Mouse (Mus musculus): ENCODE measurements at regions not wholly inside any gene's neighbourhood (a gene's known extent, or its start where the extent isn't known, plus 50 kb on each side); places are given as distances from the start of the nearest gene placed in this dataset.

DNA sequence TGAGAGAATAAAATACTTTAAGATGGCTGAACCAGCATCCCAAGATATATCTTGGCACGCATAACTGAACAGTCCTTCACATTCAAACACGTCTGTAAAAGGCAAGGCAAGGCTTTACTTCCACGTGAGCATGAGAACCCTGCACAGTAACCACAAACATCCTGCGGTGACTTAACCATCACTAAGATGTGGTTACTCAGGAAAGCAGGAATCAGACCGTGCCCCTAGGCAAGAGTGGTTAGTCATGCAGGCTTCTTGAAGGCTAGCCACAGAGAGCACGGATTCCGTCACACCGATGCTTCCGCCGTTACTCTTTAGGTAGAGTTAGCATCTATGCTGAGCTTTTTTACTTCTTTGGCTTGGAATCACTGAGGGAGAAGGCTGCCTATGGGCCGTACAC lies 266.8 kb downstream of the Barhl2 start:
- WGBS (ENCODE audit: missing documents): 12% methylated on average over 11 of the region's 11 CpGs
- H3K27ac ChIP-seq: no peak overlapping the region
- no peaks in the 10 kb centered on the region for H3K36me3 ChIP-seq (ENCODE audit: inconsistent target)
- no peak overlapping the region for H3K4me3 ChIP-seq (ENCODE audit: inconsistent target)
- H3K79me2 ChIP-seq (ENCODE audit: inconsistent target): no peaks in the 10 kb centered on the region

DNA sequence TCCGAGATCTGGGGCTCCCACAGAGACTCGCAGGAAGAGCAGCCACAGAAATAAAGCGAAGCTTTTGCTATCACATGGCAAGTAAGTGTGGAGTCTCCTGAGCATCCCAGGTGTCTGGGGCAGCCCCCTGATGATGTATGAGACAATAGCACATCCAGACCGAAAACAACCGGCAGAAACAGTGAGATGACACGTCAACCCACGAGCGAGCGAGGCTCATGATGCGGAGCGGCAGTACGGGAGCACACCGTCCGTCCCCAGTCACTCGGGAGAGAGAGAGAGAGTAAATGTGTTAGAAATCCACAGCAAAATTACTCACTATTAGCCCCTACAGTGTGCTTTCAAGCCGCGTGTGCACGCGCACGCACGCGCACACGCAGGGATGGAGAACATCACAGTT lies 276.2 kb downstream of the Barhl2 start:
- WGBS (ENCODE audit: missing documents): 94% methylated on average over 23 of the region's 23 CpGs
- H3K27ac ChIP-seq: no peak overlapping the region
- no peaks in the 10 kb centered on the region for H3K79me2 ChIP-seq (ENCODE audit: inconsistent target)
- H3K4me3 ChIP-seq (ENCODE audit: inconsistent target): no peak overlapping the region
- no peaks in the 10 kb centered on the region for H3K36me3 ChIP-seq (ENCODE audit: inconsistent target)

DNA sequence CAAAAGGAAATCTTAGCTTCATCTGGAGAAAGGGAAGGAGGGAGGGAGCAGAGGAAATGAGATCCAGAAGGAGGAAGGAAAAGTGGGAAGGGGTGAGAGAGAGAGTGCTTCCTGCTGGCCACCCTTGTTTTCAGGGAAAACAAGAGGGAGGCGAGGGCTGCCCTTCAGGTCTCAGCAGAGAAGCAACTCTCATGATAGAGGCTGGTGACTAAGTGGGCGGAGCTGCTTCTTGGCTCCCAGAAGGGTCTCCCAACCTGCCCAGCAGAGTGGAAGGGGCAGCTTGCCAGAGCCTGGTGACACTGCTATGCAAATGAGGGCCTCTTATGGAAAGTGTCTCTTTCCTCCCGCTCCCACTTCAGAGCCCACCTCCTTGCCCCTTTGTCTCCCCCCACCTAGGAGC lies 285.8 kb downstream of the Barhl2 start:
- H3K36me3 ChIP-seq (ENCODE audit: inconsistent target): no peaks in the 10 kb centered on the region
- H3K79me2 ChIP-seq (ENCODE audit: inconsistent target): no peaks in the 10 kb centered on the region
- WGBS (ENCODE audit: missing documents): 48% methylated on average over 3 of the region's 3 CpGs
- H3K27ac ChIP-seq: no peak overlapping the region
- no peak overlapping the region for H3K4me3 ChIP-seq (ENCODE audit: inconsistent target)

DNA sequence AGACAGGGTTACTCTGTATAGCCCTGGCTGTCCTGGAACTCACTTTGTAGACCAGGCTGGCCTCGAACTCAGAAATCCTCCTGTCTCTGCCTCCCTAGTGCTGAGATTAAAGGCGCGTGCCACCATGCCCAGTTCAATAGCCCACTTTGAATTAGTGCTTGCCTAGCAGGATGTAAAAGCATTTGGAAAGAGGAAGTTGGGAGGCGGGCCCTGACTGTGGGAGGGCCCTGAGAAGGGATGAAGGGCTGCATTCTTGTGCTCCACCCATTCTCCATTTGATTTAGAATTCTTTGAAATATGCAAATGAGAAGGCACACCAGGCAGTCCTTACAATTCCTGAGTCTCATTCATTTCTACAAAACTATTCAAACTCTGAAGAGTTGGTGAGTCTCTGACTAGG lies 287.6 kb downstream of the Barhl2 start:
- H3K4me3 ChIP-seq (ENCODE audit: inconsistent target): no peak overlapping the region
- WGBS (ENCODE audit: missing documents): 83% methylated on average over 4 of the region's 4 CpGs
- H3K36me3 ChIP-seq (ENCODE audit: inconsistent target): no peaks in the 10 kb centered on the region
- H3K27ac ChIP-seq: no peak overlapping the region
- H3K79me2 ChIP-seq (ENCODE audit: inconsistent target): no peaks in the 10 kb centered on the region

DNA sequence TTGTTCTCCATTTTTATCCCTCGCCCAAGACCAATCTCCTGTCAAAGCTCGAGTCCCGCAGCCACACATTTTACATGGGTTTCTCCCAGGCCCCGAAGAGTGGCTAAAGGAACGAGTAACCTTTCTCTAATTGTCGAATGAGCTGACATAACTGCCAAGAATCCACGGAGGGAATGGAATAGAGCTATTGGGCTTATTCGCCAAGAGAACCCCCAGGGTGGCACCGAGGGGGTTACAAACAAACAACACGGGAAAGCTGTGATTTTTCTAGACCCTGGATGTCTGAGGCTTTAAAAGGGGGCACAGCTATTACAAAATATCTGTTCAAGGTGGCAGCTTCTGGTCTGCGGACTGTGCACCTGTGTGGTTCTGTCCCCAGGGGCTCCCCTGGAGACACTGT lies 290.4 kb downstream of the Barhl2 start:
- Histone ChIP-seq H3K36me3 (ENCODE audit: inconsistent target) (no peaks in the 10 kb centered on the region), H3K79me2 (ENCODE audit: inconsistent target) (no peaks in the 10 kb centered on the region), H3K4me3 (ENCODE audit: inconsistent target) (no peak overlapping the region), H3K27ac (no peak overlapping the region)
- 84% methylated on average over 11 of the region's 11 CpGs for WGBS (ENCODE audit: missing documents)

DNA sequence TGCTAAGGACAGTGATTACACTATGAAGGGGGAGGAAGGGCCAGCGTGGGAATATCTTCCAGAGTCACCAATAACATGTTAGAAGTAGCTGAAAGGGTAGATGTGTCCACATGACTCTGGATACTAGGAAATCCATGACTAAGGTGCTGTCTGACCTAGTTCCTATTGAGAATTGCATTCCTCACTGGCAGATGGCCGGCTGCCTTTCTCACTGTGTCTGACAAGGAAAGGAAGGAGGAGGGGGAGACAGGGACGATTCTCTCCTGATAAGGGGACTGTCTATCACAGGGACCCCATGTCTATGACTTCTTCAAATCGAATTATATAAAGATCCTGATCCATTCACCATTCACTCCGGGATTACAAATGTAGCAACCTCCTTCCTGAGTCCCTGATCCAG lies 289.9 kb downstream of the Zfp326 start:
- no peaks in the 10 kb centered on the region for H3K36me3 ChIP-seq (ENCODE audit: inconsistent target)
- H3K27ac ChIP-seq: no peak overlapping the region
- 72% methylated on average over 5 of the region's 5 CpGs for WGBS (ENCODE audit: missing documents)
- H3K4me3 ChIP-seq (ENCODE audit: inconsistent target): no peak overlapping the region
- no peaks in the 10 kb centered on the region for H3K79me2 ChIP-seq (ENCODE audit: inconsistent target)

DNA sequence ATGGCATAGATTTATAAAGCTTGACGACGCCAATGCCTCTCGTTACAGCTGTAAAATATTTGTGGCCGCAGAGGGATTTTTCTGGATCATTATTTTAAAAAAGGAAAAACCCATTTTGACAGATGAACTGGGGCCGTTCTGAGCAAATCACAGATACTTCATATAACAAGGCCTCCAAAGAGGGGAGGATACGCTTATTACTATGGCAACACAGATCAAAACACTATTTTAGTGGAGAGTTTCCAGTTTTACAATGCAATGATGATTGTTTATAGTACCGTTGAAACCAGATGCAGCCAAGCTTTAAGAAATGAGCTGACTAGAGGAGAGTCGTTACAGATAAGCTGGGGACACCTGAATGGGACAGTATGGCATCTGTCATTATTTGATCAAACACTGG lies 287.8 kb downstream of the Zfp326 start:
- WGBS (ENCODE audit: missing documents): 88% methylated on average over 8 of the region's 8 CpGs
- no peaks in the 10 kb centered on the region for H3K36me3 ChIP-seq (ENCODE audit: inconsistent target)
- H3K27ac ChIP-seq: no peak overlapping the region
- H3K79me2 ChIP-seq (ENCODE audit: inconsistent target): no peaks in the 10 kb centered on the region
- no peak overlapping the region for H3K4me3 ChIP-seq (ENCODE audit: inconsistent target)

DNA sequence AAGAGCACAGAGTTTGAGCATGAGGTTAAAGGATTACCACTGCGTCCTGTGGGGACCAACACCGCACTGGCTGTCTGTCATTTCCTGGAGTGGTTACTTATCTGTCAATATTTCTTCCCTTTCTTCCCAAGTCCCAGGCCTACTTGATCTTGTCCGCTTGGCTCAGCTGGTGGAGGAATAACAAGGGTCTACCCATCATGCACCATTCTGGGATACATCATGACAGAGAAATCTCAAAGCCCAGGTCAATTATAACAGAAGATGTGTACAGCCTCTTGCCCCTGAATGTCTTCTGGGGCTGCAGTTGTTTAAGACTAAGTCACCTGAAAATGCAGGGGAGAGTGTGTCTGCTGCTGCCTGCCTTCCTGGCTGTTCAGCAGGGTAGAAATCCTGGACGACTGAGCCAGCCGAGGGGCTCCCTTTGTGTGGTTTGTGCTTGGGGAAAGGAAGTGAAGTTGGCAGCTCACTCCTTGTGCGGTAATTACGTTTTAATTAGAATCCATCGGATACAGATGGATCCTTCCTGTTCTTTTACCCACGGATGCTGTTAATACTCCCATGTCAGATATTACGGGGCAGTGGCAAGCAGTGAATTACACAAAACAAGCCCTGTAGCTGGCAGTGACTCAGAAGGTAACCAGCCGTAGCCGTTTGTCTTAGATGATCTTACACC lies 286.8 kb downstream of the Zfp326 start:
- Histone ChIP-seq H3K27ac (no peak overlapping the region), H3K4me3 (ENCODE audit: inconsistent target) (no peak overlapping the region), H3K79me2 (ENCODE audit: inconsistent target) (no peaks in the 10 kb centered on the region), H3K36me3 (ENCODE audit: inconsistent target) (no peaks in the 10 kb centered on the region)
- 29% methylated on average over 12 of the region's 12 CpGs for WGBS (ENCODE audit: missing documents)

DNA sequence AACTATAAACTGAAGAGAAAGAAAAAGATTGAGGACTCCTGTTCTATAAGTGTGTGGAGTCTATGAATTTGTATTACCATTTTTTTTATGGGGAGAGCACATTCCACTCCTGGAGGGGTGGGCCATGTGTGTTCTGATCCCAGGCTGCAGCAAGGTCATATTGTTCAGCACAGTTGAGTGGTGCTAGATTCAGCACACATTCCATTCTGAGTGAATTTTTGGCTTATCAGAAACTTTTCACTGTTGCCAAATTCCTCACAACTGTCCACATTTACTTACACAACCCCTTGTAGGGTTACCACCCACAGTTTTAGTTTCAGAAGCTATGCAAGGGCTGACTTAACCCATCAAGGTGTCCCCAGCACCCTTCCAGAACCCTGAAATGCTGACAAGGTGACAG lies 262.7 kb downstream of the Zfp326 start:
- Histone ChIP-seq H3K36me3 (ENCODE audit: inconsistent target) (no peaks in the 10 kb centered on the region), H3K27ac (no peak overlapping the region), H3K79me2 (ENCODE audit: inconsistent target) (no peaks in the 10 kb centered on the region), H3K4me3 (ENCODE audit: inconsistent target) (no peak overlapping the region)

DNA sequence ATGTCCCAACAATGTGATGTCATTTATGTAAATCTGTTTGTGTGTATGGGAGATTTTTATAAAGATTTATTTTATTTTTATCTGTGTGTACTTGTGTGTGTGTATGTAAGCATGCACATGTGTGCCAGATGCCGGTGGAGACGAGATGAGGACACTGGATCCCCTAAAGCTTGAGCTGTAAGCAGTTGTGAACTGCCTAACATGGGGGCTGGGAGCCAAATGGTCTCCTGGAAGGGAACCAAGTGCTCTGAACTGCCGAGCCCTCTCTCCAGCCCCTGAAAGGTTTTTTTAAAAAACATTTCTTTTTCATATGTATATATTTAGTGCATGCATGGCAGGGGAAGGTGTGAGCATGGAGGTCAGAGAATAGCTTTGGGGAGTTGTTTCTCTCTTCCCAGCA lies 246.6 kb downstream of the Zfp326 start:
- WGBS (ENCODE audit: missing documents): 79% methylated on average over 3 of the region's 3 CpGs
- H3K4me3 ChIP-seq (ENCODE audit: inconsistent target): no peak overlapping the region
- no peaks in the 10 kb centered on the region for H3K79me2 ChIP-seq (ENCODE audit: inconsistent target)
- H3K27ac ChIP-seq: no peak overlapping the region
- H3K36me3 ChIP-seq (ENCODE audit: inconsistent target): no peaks in the 10 kb centered on the region

DNA sequence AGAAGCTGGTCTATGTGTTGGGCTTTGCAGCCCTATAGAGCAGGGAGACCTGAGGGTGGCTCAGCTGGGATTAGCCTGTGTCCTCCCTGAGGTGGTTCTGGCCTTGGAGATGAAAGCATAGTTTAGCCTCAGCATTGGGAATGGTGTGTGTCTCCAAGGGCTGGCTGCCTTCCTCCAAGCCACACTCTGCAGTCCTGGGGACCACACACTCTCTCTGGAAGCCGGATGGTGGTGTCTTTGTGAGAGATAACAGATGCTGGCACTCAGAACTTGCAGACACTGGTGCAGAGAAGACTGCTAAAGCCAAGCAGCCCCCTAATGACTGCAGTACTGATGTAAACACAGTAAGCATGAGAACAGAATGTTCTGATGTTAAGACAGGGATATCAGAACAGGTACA lies 243.2 kb downstream of the Zfp326 start:
- Histone ChIP-seq H3K4me3 (ENCODE audit: inconsistent target) (no peak overlapping the region), H3K36me3 (ENCODE audit: inconsistent target) (no peaks in the 10 kb centered on the region), H3K79me2 (ENCODE audit: inconsistent target) (no peaks in the 10 kb centered on the region), H3K27ac (no peak overlapping the region)
- WGBS (ENCODE audit: missing documents): 67% methylated on average over 1 of the region's 1 CpGs

DNA sequence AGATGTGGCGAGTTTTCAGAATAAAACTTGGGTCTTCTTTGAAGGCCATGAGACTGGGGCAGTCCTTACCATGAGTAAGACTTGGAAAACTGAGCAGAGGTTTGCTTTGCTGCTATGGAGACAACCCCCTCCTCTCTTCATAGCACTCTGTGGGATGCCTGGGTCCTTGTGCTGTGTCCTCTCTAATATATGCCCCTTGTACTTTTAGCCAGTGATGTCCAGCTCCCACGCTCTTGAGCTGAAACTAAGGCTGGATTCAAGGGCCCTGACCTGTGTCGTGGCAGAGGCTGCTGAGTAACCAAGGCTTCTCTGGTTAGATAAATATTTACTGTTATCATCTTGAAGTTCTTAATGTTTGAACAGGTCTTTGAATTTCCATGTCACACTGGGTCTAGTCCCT lies 236.8 kb downstream of the Zfp326 start:
- H3K36me3 ChIP-seq (ENCODE audit: inconsistent target): no peaks in the 10 kb centered on the region
- 79% methylated on average over 3 of the region's 3 CpGs for WGBS (ENCODE audit: missing documents)
- H3K27ac ChIP-seq: no peak overlapping the region
- no peak overlapping the region for H3K4me3 ChIP-seq (ENCODE audit: inconsistent target)
- no peaks in the 10 kb centered on the region for H3K79me2 ChIP-seq (ENCODE audit: inconsistent target)

DNA sequence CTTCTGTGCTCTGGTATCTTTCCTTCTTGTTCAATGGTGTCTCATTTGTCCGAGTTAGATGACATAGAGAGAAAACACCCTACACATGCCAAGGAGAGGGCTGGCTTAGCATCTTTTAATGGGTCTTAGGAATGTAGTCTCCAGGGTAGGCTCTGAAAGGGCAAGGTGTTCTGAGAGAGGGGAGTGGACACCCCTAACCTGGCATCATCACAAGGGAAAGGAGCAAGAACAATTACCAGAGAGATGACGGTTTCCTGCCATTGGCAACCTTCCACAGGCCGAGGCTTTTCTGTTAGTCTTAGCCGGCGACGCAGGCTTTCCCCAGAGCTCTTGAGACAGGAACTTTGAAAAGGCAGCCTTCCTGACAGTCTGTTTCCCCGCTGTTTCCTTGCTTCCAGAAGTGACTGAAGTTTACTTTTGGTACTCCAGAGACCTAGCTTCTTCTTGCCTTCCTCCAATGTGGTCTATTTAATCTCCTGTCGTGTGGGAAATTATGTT lies 232.2 kb downstream of the Zfp326 start:
- no peaks in the 10 kb centered on the region for H3K79me2 ChIP-seq (ENCODE audit: inconsistent target)
- no peaks in the 10 kb centered on the region for H3K36me3 ChIP-seq (ENCODE audit: inconsistent target)
- 29% methylated on average over 8 of the region's 8 CpGs for WGBS (ENCODE audit: missing documents)
- H3K27ac ChIP-seq: no peak overlapping the region
- no peak overlapping the region for H3K4me3 ChIP-seq (ENCODE audit: inconsistent target)

DNA sequence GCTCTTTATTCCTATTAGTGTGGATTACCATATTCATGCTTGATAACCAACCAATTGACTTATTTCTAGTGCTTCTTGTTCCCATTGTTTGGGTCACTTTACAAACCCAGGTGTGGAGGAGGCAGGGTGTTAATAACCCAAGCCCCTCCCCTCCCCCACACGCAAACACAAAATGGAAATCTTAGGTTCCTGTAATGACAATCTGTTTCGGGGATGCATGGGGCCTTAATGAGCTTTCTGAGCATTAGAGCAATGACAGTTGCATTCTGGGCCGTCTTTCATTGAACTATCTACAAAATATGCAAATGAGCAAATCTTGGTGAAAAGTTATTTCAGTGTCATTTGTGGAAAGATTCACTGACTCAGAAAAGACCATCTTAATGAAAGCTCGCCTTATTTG lies 225.9 kb downstream of the Zfp326 start:
- H3K4me3 ChIP-seq (ENCODE audit: inconsistent target): no peak overlapping the region
- H3K79me2 ChIP-seq (ENCODE audit: inconsistent target): no peaks in the 10 kb centered on the region
- H3K36me3 ChIP-seq (ENCODE audit: inconsistent target): no peaks in the 10 kb centered on the region
- WGBS (ENCODE audit: missing documents): 88% methylated on average over 4 of the region's 4 CpGs
- H3K27ac ChIP-seq: no peak overlapping the region

DNA sequence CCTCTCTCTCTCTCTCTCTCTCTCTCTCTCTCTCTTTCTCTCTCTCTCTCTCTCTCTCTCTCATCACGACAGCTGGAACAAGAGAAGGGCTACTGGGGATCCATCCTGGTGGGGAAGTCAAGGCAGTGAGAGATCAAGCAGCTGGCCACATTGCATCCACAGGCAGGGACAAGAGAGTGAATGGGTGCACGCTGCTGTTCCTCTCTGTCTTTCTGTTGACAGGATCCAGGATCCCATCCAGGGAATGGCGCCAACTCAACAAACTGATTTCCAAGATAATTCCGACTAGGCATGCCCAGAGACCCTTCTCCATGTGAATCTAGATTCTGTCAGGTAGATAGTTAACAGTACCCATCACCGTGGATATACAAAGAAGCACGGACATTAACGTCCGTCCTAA lies 222.5 kb downstream of the Zfp326 start:
- Histone ChIP-seq H3K27ac (no peak overlapping the region), H3K36me3 (ENCODE audit: inconsistent target) (no peaks in the 10 kb centered on the region), H3K4me3 (ENCODE audit: inconsistent target) (no peak overlapping the region), H3K79me2 (ENCODE audit: inconsistent target) (no peaks in the 10 kb centered on the region)
- WGBS (ENCODE audit: missing documents): 94% methylated on average over 8 of the region's 8 CpGs

DNA sequence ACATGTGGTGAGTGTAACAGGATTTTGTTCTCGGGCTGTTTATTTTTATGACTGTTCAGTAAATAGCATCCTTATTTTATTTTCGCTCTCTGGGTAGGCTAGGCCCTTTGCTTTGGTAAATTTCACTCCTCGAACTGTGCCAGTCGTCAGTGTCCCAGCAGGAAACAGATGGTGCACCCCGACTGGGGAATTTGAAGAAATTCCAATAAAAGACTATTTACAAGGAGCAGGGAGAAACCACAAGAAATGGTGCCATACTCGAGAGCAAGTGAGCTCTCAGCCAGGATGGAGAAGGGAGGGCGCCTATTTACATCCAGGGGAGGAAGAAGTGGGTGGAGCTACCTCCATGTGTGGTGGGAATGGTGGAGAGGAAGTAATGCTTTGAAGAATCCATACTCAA lies 213.0 kb downstream of the Zfp326 start:
- Histone ChIP-seq H3K36me3 (ENCODE audit: inconsistent target) (no peaks in the 10 kb centered on the region), H3K79me2 (ENCODE audit: inconsistent target) (no peaks in the 10 kb centered on the region), H3K4me3 (ENCODE audit: inconsistent target) (no peak overlapping the region), H3K27ac (no peak overlapping the region)
- 64% methylated on average over 7 of the region's 7 CpGs for WGBS (ENCODE audit: missing documents)

All from macrophage (primary cell).